Mouse (Mus musculus) kidney, postnatal 14 days (tissue): ENCODE measurements around the gene Gm44973.
A peak's percentile ranks its signal among the peaks of the same experiment; 100 is the strongest.
"Not testable (repeated sequence)": the region's sequence is repeated elsewhere in the genome, so short reads cannot be mapped to it uniquely, and the experiment has no call there.

ENCODE experiments used
- DNase-seq: peaks from one replicate; pipeline ENCODE4 v3.0.0; 2022; ENCODE audit warnings: mixed read lengths

The Gm44973 gene

DNA sequence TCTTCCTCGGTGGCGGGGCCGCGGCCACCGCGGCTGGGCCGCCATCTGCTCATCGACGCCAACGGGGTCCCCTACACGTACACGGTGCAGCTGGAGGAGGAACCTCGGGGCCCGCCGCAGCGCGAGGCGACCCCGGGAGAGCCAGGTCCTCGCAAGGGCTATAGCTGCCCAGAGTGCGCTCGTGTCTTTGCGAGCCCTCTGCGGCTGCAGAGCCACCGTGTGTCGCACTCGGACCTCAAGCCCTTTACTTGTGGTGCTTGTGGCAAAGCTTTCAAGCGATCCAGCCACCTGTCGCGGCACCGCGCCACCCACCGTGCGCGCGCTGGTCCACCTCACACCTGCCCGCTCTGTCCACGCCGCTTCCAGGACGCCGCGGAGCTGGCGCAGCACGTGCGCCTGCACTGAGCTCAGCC is 37.6 kb downstream of the Gm44973 start:
- DNase-seq: peak; percentile 21

GRCm38 (mm10) chr7:5053456-5054179 is 38.3 kb downstream of the Gm44973 start:
- DNase-seq: no peak

GRCm38 (mm10) chr7:5056651-5057263 is 41.5 kb downstream of the Gm44973 start:
- DNase-seq: peak; percentile 30

- DNase-seq: no peak
Measured at GRCm38 (mm10) chr7:5057381-5057780, 42.1 kb downstream of the Gm44973 start.

GRCm38 (mm10) chr7:5057804-5058203 is 42.5 kb downstream of the Gm44973 start:
- DNase-seq: peak; percentile 11

DNA sequence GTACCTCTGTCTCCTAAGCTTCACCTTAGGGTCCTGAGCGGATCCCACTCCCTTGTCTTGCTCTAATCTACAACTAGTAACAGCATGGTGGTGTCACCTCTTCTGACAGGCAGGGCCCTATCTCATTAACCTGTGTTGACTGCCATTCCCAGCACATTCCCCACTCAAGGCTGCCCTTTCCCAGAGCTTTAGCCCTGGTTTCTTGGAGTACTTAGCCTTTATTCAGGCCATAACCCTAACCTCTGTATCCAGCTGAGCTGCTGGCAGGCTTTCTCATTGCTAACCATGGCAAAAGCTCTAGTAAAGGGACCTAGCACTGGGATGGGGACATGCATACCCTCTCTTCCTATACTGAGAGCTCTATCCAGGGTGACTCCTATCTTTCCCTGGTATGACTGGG is 43.3 kb downstream of the Gm44973 start:
- DNase-seq: no peak

DNA sequence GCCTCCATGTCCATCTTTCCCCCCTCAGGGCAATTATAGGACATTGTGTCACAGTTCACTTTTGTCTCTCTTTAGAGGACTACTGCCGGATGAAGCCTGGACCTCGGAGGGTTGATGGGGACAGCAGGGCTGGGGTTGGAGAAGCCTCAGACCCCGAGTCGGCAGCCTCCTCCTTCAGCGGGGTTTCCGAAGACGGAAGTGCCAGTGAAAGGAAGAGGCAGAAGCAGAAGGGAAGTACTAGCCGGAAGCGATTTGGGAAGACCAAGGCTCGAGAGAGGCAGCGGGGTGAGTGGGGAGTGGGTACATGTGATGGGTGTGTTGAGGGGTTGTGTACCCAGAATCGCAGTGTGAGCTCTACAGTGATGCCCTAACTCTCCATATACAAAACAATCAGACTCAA is 44.1 kb downstream of the Gm44973 start:
- no peak for DNase-seq

DNA sequence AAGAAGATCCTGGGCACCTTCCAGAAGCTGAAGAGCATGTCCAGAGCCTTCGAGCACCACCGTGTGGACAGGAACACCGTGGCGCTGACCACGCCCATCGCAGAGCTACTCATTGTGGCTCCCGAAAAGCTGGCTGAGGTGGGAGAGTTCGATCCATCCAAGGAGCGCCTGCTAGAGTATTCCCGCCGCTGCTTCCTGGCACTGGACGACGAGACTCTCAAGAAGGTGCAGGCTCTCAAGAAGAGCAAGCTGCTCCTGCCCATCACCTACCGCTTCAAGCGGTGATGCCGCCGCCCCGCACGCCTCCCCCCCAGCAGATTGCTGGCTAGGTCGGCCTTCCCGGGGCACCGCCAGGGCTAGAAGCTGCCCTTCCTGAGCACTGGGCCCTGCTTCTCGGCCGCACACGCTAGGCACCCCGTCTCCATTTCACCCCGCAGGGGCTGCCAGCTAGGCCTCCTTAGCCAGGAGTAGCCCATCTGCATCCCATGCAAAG is 45.0 kb downstream of the Gm44973 start:
- DNase-seq: peak; percentile 89

DNA sequence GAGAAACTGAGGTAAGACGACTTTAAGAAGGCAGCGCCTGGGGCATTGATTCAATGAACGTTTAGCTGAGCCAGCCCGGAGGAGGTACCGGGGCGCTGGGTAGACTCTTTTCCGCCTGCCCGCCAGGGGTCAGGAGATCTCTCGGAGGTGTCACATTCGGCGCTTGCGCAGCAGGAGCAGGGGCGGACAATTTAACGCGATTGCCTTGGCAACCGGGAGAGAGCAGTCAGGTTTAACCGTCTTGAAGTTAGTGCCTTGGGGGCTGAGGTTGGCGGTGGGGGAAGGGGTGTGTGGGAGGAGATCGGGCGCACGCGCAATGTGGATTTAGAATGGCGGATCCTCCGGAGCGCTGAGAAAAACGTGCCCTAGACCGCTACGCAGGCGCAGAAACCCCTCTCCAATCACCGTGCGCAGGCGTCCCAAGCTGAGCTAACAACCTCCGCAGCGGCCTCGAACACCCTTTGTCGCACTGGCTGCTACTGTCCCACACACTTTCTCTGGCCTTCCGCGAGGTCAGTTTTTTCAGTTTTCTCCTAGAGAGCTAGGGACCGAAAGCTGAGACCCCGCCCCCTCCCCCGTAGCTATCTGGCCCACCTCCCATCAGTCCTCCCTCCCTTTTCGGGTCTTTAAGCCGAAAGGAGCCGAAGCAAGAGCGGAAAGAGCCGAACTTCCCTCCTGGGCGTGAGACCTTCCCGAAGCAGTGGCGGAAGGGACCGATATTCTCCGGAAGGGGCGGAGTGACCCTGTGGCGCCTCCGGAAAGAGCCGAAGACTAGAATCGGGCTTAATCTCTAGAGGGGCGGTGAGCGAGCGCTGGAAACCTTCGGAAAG is 45.9 kb downstream of the Gm44973 start:
- peak; percentile 99 for DNase-seq

GRCm38 (mm10) chr7:5061774-5062359 is 46.6 kb downstream of the Gm44973 start, which contains the start of gene U2af2:
Gene U2af2 (plus strand): TSS chr7:5062143.
- DNase-seq: peak; percentile 97

DNA sequence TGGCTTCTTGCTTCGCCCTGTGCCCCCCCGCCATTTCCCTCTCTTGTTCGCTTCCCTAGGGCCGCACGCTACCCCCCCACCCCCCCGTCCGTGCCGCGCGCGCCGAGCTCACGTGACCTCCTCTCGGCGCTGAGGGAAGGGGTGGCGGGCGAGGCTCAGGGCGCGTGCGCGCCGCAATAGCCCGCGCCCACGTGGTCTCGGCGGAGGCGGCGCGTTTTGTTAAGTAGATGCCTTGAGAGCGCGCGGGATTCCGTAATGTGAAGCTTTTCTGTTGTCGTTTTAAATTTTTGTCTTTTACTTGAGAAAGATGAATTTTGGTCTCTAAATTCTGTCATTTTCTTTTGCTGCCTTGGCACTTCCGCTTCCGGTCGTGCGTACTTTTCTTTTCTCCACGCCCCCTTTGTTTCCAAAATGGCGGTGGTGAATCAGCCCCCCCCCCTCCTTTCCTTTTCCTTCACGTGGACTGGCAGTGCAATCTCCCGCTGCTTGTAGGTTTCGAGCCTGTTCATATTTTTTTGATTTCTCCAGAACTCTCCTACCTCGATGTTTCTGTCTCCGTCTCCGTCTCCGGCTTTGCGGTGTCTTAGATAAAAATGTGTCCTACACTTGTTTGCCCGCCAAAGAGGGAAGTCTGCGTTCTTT is 47.2 kb downstream of the Gm44973 start:
- peak; percentile 82 for DNase-seq

DNA sequence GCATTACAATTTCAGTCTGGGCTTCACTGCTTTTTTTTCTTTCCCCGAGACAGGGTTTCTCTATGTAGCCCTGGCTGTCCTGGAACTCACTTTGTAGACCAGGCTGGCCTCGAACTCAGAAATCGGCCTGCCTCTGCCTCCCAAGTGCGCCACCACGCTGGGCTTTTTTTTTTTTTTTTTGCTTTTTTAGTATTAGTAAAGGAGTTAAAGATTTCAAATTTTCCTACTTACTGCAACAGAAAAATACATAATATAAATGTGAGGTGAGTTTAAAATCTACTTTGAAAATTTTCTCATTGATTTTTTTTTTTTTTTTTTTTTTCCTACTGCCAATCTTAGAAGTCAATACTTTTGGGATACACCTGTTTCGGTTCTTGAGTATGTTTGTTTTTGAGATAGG is 49.6 kb downstream of the Gm44973 start:
- no peak for DNase-seq

DNA sequence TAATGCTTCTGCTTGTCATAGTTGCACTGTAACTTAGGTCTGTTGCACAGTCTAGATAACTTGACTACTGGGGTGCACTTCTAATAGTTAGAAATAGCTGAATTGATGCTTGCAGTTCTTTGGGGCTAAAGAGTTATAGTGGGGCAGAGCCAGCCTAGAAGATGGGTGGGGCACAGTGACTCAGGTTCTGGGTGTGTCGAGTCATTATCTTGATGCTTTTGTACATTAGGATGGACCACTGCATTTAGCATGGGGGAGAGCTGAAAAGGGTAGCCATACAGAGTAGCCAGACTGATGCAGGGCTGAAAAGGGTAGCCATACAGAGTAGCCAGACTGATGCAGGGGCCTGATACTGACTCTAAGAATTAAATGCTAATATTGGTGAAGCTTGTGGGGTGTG is 58.3 kb downstream of the Gm44973 start:
- DNase-seq: no peak

DNA sequence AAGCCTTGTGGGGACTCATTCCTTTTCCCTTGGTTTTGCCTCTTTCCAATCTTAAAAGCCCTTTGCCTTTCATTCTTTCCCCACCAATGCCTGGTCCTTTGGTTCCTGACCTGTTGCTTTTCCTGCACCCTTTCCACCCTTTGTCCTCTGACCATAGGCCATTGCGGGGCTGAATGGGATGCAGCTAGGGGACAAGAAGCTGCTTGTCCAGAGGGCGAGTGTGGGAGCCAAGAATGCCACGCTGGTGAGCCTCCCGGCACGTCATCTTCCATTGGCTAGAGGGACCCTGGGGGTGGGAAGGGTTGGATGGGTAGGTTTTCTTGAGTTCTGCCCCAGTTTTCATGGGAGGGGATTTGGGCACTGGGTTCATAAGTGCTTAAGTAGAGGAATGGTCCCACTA is 59.7 kb downstream of the Gm44973 start:
- no peak for DNase-seq

GRCm38 (mm10) chr7:5076931-5077330 is 61.6 kb downstream of the Gm44973 start:
- no peak for DNase-seq

GRCm38 (mm10) chr7:5079365-5080009 is 64.2 kb downstream of the Gm44973 start:
- not testable (repeated sequence) for DNase-seq

DNA sequence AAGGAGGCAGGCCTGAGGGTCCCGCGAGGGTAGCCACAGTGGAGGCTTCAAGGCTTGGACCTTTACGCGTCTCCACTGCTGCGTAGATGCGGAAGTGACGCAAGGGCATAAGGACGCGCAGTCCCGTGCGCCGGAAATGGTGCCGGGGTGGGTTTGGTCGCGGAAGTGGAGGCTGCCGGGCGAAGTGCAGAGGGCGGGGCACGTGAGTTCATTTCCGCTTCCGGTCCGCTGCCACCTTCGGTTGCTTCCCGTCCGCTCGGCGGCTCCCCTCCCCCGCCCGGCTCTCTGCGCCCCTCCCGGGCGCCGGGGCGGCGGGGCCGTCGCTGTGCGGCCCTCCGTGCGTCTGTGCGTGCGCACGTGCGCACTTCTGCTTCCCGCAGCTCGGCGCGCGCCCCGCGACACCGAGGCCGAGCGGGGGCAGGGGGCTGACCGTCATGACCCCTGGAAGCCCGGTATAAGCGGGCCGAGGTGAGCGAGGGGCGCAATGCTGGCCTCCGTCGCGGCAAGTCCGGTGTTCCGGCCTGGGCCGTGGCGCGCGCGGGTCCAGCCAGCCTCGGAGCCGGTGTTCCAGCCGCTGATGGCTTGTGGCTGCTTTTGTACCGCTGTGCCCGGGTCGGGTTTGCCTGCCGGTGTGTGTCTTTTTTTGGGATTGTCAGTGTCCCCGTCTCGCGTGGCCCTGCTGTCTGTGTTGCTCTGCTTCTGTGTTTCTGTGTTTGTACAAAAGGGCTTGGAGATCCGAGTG is 64.9 kb downstream of the Gm44973 start, which contains the start of gene Epn1:
TSS of gene Epn1 (plus strand) at position 226 of the 742 bp plus-strand sequence.
- peak; percentile 98 for DNase-seq

- DNase-seq: no peak
Measured at GRCm38 (mm10) chr7:5080815-5081214, 65.5 kb downstream of the Gm44973 start.

DNA sequence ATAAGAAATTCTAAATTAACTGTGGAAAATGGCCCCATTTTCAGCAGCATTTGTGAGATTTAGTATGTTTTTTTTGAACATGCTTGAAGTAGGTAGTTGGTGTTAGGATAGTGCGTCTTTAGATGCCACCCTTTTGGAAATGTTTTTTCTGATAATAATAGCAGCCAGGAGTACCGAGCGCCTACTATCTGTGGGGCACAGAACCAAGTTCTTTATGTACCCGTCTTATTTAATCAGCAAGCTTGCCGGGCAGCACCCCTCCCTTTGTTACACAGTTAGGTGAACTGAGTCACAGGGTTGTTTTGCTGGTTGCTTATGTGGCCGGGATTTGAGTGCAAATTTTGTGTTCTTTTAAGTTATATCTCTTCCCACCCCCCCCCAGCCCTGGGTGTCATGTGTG is 65.9 kb downstream of the Gm44973 start:
- no peak for DNase-seq

GRCm38 (mm10) chr7:5081939-5082338 is 66.6 kb downstream of the Gm44973 start:
- no peak for DNase-seq
